Mouse (Mus musculus) kidney, postnatal 0 days (tissue): ENCODE measurements at regions not wholly inside any gene's neighbourhood (a gene's known extent, or its start where the extent isn't known, plus 50 kb on each side); places are given as distances from the start of the nearest gene placed in this dataset.
"Not testable (repeated sequence)": the region's sequence is repeated elsewhere in the genome, so short reads cannot be mapped to it uniquely, and the experiment has no call there.

Experiments
- ATAC-seq: fragments of 200-750 bp; cut with Nextera tagmentation; replicated peaks from 2 replicates; pipeline ENCODE4 v1.8.0; 2017; ENCODE audit warnings: low read depth, moderate number of reproducible peaks, moderate TSS enrichment, moderate library complexity; ENCODE audit not compliant: low FRiP score
- DNase-seq: peaks from one replicate; pipeline ENCODE4 v3.0.0-alpha.2; 2016; ENCODE audit warnings: low spot score
- H3K27ac ChIP-seq: fragments of 300-500 bp; sonication (generic); 2 replicates; pipeline ENCODE4 v1.5.1; 2014; ENCODE audit warnings: mild to moderate bottlenecking
- H3K27me3 ChIP-seq: fragments of 300-500 bp; sonication (generic); 2 replicates; pipeline ENCODE4 v1.6.1; 2014; ENCODE audit warnings: low read length, mixed read lengths; ENCODE audit not compliant: insufficient read depth
- H3K36me3 ChIP-seq: fragments of 300-500 bp; sonication (generic); 2 replicates; pipeline ENCODE4 v1.6.1; 2014; ENCODE audit warnings: low read length, mixed read lengths; ENCODE audit not compliant: insufficient read depth
- H3K4me1 ChIP-seq: fragments of 300-500 bp; sonication (generic); replicated peaks from 2 replicates; pipeline ENCODE4 v1.6.1; 2014; ENCODE audit warnings: antibody characterized with exemption, low read length, mixed read lengths; ENCODE audit not compliant: insufficient read depth
- H3K4me2 ChIP-seq: fragments of 300-500 bp; sonication (generic); 2 replicates; pipeline ENCODE4 v1.6.1; 2014; ENCODE audit warnings: mild to moderate bottlenecking, low read length, moderate library complexity, mixed read lengths
- H3K4me3 ChIP-seq: fragments of 300-500 bp; sonication (generic); replicated peaks from 2 replicates; pipeline ENCODE4 v1.5.1; 2014; ENCODE audit warnings: low read depth, low read length
- H3K9ac ChIP-seq: fragments of 300-500 bp; sonication (generic); 2 replicates; pipeline ENCODE4 v1.6.1; 2014; ENCODE audit warnings: low read depth, low read length
- H3K9me3 ChIP-seq: fragments of 300-500 bp; sonication (generic); replicated peaks from 2 replicates; pipeline ENCODE4 v1.6.1; 2016; ENCODE audit warnings: low read length, inconsistent platforms, mixed read lengths
- CTCF ChIP-seq: IDR thresholded peaks from 2 replicates; pipeline ENCODE4 v1.5.1; 2016; ENCODE audit warnings: antibody characterized with exemption, low read depth, mild to moderate bottlenecking, moderate library complexity
- WGBS: fragments of 180-500 bp; shearing (Covaris S2); extraction: QIAGEN DNeasy Blood & Tissue Kit; methylation state at CpG from one replicate; pipeline ENCODE4 v1.1.7; 2014; 5-methylcytosine and 5-hydroxymethylcytosine counted together

- TF ChIP-seq CTCF: no peak
- no peaks in the 10 kb centered on the region for H3K36me3 ChIP-seq
- ATAC-seq (no peak), DNase-seq (no peak)
- no peak overlapping the region for H3K9ac ChIP-seq
- WGBS: 89% methylated on average over 2 of the region's 2 CpGs
- H3K4me2 ChIP-seq: no peak overlapping the region
- H3K27ac ChIP-seq: no peak overlapping the region
- no peaks in the 10 kb centered on the region for H3K27me3 ChIP-seq
- no peak overlapping the region for H3K4me3 ChIP-seq
- no peaks in the 10 kb centered on the region for H3K4me1 ChIP-seq
- H3K9me3 ChIP-seq: no peaks in the 10 kb centered on the region
Measured at GRCm38 (mm10) chr15:14253602-14254301, 1080.3 kb upstream of the Cdh6 start.

GRCm38 (mm10) chr15:14251773-14252172 lies 1078.3 kb upstream of the Cdh6 start:
- Histone ChIP-seq H3K27ac (no peak overlapping the region), H3K9ac (no peak overlapping the region), H3K4me2 (no peak overlapping the region), H3K4me3 (no peak overlapping the region), H3K27me3 (no peaks in the 10 kb centered on the region), H3K36me3 (no peaks in the 10 kb centered on the region), H3K4me1 (no peaks in the 10 kb centered on the region), H3K9me3 (no peaks in the 10 kb centered on the region)
- ATAC-seq: no peak
- WGBS: 53% methylated on average over 2 of the region's 2 CpGs
- TF ChIP-seq CTCF: no peak
- DNase-seq: no peak

- TF ChIP-seq CTCF: no peak
- no peak overlapping the region for H3K4me3 ChIP-seq
- WGBS: 89% methylated on average over 8 of the region's 8 CpGs
- no peak overlapping the region for H3K4me2 ChIP-seq
- H3K9me3 ChIP-seq: no peaks in the 10 kb centered on the region
- H3K36me3 ChIP-seq: no peaks in the 10 kb centered on the region
- DNase-seq: no peak
- no peaks in the 10 kb centered on the region for H3K27me3 ChIP-seq
- ATAC-seq: no peak
- no peak overlapping the region for H3K9ac ChIP-seq
- H3K4me1 ChIP-seq: no peaks in the 10 kb centered on the region
- H3K27ac ChIP-seq: no peak overlapping the region
Measured at GRCm38 (mm10) chr15:14215236-14215635, 1041.8 kb upstream of the Cdh6 start.

GRCm38 (mm10) chr15:14214726-14215125 lies 1041.3 kb upstream of the Cdh6 start:
- Histone ChIP-seq H3K4me2 (no peak overlapping the region), H3K4me3 (no peak overlapping the region), H3K27me3 (no peaks in the 10 kb centered on the region), H3K9me3 (no peaks in the 10 kb centered on the region), H3K9ac (no peak overlapping the region), H3K27ac (no peak overlapping the region), H3K4me1 (no peaks in the 10 kb centered on the region), H3K36me3 (no peaks in the 10 kb centered on the region)
- WGBS: 94% methylated on average over 1 of the region's 1 CpGs
- ATAC-seq: no peak
- no peak for TF ChIP-seq CTCF
- no peak for DNase-seq

- DNase-seq (no peak), ATAC-seq (no peak)
- Histone ChIP-seq H3K4me2 (no peak overlapping the region), H3K9ac (no peak overlapping the region), H3K27me3 (no peaks in the 10 kb centered on the region), H3K27ac (no peak overlapping the region), H3K9me3 (no peaks in the 10 kb centered on the region), H3K36me3 (no peaks in the 10 kb centered on the region), H3K4me3 (no peak overlapping the region), H3K4me1 (no peaks in the 10 kb centered on the region)
- WGBS: 89% methylated on average over 2 of the region's 2 CpGs
- TF ChIP-seq CTCF: no peak
Measured at GRCm38 (mm10) chr15:14177523-14177922, 1004.0 kb upstream of the Cdh6 start.

GRCm38 (mm10) chr15:14137402-14137801 lies 963.9 kb upstream of the Cdh6 start:
- H3K27ac ChIP-seq: no peak overlapping the region
- H3K27me3 ChIP-seq: no peaks in the 10 kb centered on the region
- H3K36me3 ChIP-seq: no peaks in the 10 kb centered on the region
- H3K9ac ChIP-seq: no peak overlapping the region
- H3K9me3 ChIP-seq: no peaks in the 10 kb centered on the region
- H3K4me2 ChIP-seq: no peak overlapping the region
- no peak for ATAC-seq
- TF ChIP-seq CTCF: 0 out of 2 replicates have a peak, but pooled peaks have one; percentile 9
- no peak overlapping the region for H3K4me3 ChIP-seq
- H3K4me1 ChIP-seq: no peaks in the 10 kb centered on the region
- DNase-seq: no peak

- Histone ChIP-seq H3K9ac (no peak overlapping the region), H3K4me2 (no peak overlapping the region), H3K27ac (no peak overlapping the region), H3K36me3 (no peaks in the 10 kb centered on the region), H3K9me3 (no peaks in the 10 kb centered on the region), H3K4me3 (no peak overlapping the region), H3K27me3 (no peaks in the 10 kb centered on the region), H3K4me1 (no peaks in the 10 kb centered on the region)
- 89% methylated on average over 4 of the region's 4 CpGs for WGBS
- DNase-seq: no peak
- TF ChIP-seq CTCF: no peak
- no peak for ATAC-seq
Measured at GRCm38 (mm10) chr15:14123829-14124228, 950.4 kb upstream of the Cdh6 start.

- not testable (repeated sequence) for H3K27me3 ChIP-seq, DNase-seq, H3K36me3 ChIP-seq, H3K4me3 ChIP-seq, ATAC-seq, H3K27ac ChIP-seq, H3K4me1 ChIP-seq, H3K9ac ChIP-seq, H3K4me2 ChIP-seq, H3K9me3 ChIP-seq
- WGBS: 90% methylated on average over 3 of the region's 3 CpGs
Measured at GRCm38 (mm10) chr15:14118321-14118720, 944.8 kb upstream of the Cdh6 start.
